ENCODE assay signal across 11 mouse cellular contexts in the genomic region with DNA sequence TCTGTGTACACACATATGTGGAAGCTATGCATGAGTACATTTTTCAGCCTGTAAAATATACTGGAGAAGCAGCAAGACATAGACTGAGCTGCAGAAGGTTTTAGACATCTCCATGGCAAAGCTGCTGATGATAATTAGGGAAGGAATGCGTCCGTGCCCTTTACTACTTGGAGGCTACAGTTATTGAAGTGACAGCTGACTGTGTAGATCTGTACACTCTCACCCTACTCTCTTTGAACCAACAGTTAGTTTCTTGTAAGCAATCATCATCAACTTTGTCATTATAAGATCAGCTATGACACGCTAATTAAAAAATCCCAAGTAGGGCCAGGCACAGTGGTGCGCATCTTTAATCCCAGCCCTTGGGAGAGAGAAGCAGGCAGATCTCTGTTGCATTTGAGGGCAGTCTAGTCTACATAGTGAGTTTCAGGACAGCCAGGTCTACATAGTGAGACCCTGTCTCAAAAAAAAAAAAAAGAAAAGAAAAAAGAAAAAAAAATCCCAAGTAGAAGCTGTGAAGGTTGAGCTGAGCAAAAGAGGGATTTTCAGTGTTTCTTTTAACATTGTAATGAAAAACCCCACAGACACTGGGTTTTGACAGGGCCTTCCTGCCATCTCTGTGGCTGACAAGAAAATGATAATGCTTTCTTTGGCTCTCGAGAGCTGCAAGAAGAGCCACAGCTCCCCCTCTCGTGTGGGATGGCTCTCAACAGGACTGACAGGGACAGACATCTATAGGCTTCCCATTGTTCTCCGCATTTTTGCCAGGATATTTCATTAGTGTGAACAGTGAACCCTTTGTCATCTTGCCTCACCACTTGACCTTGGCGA. TPM values are rescaled to one million over a fixed set of nuclear protein-coding genes. Genes with fewer than 3 reads are reported as not detected.
DNase-seq lines count a peak whose midpoint lies in the region; ATAC-seq and TF ChIP-seq lines count a peak whose summit lies in the region.
"Had no signal": no experiment of that assay in that cellular context is flagged by ENCODE, and none has a peak within 500 bp of the region (broad histone marks: within the 10 kb centered on the region; RNA-seq: fewer than 3 reads in every experiment).

No protein-coding gene starts in this region.

- H3K36me3 ChIP-seq in spleen, adult 2 months (ENCODE audit: control insufficient read depth, insufficient read depth, low read length), result peaks cover 13% of the 10 kb centered on the region
- peaks cover 12% of the 10 kb centered on the region; the same call in 1 of the 2 replicates for H3K36me3 ChIP-seq in hindbrain, postnatal 0 days (ENCODE audit: insufficient read depth, low read length)
- H3K36me3 ChIP-seq: G1E had no signal

- 74% methylated on average over 8 of the region's 8 CpGs for WGBS in spleen, adult 2 months
- 28% methylated on average over 8 of the region's 8 CpGs for WGBS in hindbrain, postnatal 0 days

- peaks cover 15% of the 10 kb centered on the region; the same call in 1 of the 2 replicates for H3K4me1 ChIP-seq in spleen, adult 2 months (ENCODE audit: control insufficient read depth, insufficient read depth, insufficient read length)
- no peaks in the 10 kb centered on the region for H3K4me1 ChIP-seq in hindbrain, postnatal 0 days (ENCODE audit: insufficient read depth, low read length)
- H3K4me1 ChIP-seq: stomach, embryonic 15.5 days had no signal

- no peak overlapping the region for H3K4me3 ChIP-seq in spleen, adult 2 months (ENCODE audit: extremely low read depth, insufficient read depth, insufficient read length)
- no peak overlapping the region for H3K4me3 ChIP-seq in hindbrain, postnatal 0 days (ENCODE audit: low read length)
- H3K4me3 ChIP-seq: stomach, embryonic 15.5 days had no signal

- peak; percentile 64 for ATAC-seq in hindbrain, postnatal 0 days

- no peaks in the 10 kb centered on the region for H3K9me3 ChIP-seq in hindbrain, postnatal 0 days (ENCODE audit: low read length)
- H3K9me3 ChIP-seq: G1E; stomach, embryonic 15.5 days had no signal

- TF ChIP-seq CTCF in spleen, adult 2 months (IDR thresholded peaks at IDR 0.05; ENCODE audit: extremely low read depth, insufficient read depth, insufficient read length, insufficient replicate concordance), result no peak; the same call in 1 of the 2 replicates
- TF ChIP-seq CTCF in hindbrain, postnatal 0 days (IDR thresholded peaks at IDR 0.05; ENCODE audit: low read depth), result peak; percentile 65

- peak overlapping the region; percentile 13; the same call in 1 of the 2 replicates for H3K9ac ChIP-seq in hindbrain, postnatal 0 days (replicated peaks; ENCODE audit: low read length)
- H3K9ac ChIP-seq: stomach, embryonic 15.5 days had no signal

- peak; percentile 60 for DNase-seq in embryo, embryonic 10 days (ENCODE audit: low spot score)
- DNase-seq in embryo, embryonic 9.5 days (ENCODE audit: extremely low spot score), result no peak
- no peak for DNase-seq in spleen, adult 2 months (ENCODE audit: low read depth in 1 of 2, low spot score in 2 of 2)
- no peak for DNase-seq in spleen, postnatal 14 days (ENCODE audit: low spot score in 2 of 2)
- peak; percentile 76 for DNase-seq in hindbrain, postnatal 0 days (ENCODE audit: low spot score)
- peak; percentile 87 for DNase-seq in retina, embryonic 14.5 days (ENCODE audit: low spot score)
- DNase-seq in gastrocnemius, adult 18-20 months (ENCODE audit: low spot score), result no peak
- DNase-seq in urinary bladder, postnatal 14 days (ENCODE audit: low spot score), result no peak

- no peak for TF ChIP-seq POLR2A in spleen, adult 2 months (IDR thresholded peaks at IDR 0.05; ENCODE audit: low read depth, low read length)

- H3K27ac ChIP-seq in spleen, adult 2 months (ENCODE audit: insufficient read depth, low read length), result peak overlapping the region; percentile 33
- H3K27ac ChIP-seq in hindbrain, postnatal 0 days, result peak overlapping the region; percentile 77
- H3K27ac ChIP-seq: stomach, embryonic 15.5 days had no signal

- no peak overlapping the region for H3K4me2 ChIP-seq in hindbrain, postnatal 0 days (ENCODE audit: low read depth, low read length)
- H3K4me2 ChIP-seq: stomach, embryonic 15.5 days had no signal

- no peaks in the 10 kb centered on the region for H3K27me3 ChIP-seq in spleen, adult 2 months (ENCODE audit: control insufficient read depth, insufficient read depth, low read length)
- no peaks in the 10 kb centered on the region for H3K27me3 ChIP-seq in hindbrain, postnatal 0 days (ENCODE audit: insufficient read depth, low read length)
- H3K27me3 ChIP-seq: stomach, embryonic 15.5 days had no signal

RNA-seq across cellular contexts. Expression of gene Gja10, which starts 41.6 kb away (rescaled TPM):
- 0.05 and 0.06 TPM in 2 replicates for polyA plus RNA-seq in spleen, adult 2 months (2012; rRNA removed)
- not detected in 2 replicates for total RNA-seq in hindbrain, postnatal 0 days (2014; rRNA removed)
- polyA plus RNA-seq in hindbrain, postnatal 0 days (2015; fragmentation: Nextera tagmentation; extraction: Ambion mirVana), result 0.09 and 0.13 TPM in 2 replicates
- not detected for total RNA-seq in gastrocnemius, adult 18-20 months (2021)
- total RNA-seq: G1E; heart, postnatal 10 days had no signal
- polyA plus RNA-seq: G1E; stomach, embryonic 15.5 days had no signal

RNA-seq across cellular contexts. Expression of gene Casp8ap2, which starts 54.3 kb away (rescaled TPM):
- polyA plus RNA-seq in spleen, adult 2 months (2012; rRNA removed), result 1.7 and 2.2 TPM in 2 replicates
- 35.6 and 95.4 TPM in 2 replicates for total RNA-seq in hindbrain, postnatal 0 days (2014; rRNA removed)
- 31.1 and 32.2 TPM in 2 replicates for polyA plus RNA-seq in hindbrain, postnatal 0 days (2015; fragmentation: Nextera tagmentation; extraction: Ambion mirVana)
- total RNA-seq in gastrocnemius, adult 18-20 months (2021), result 1 to 10 TPM; 4.2 to 4.7 TPM

Comparison
In these comparisons a context has a peak if more than half of its experiments do, and no peak if none do; other contexts are left out.
1. DNase-seq: peak in embryo, embryonic 10 days (single experiment), hindbrain, postnatal 0 days (single experiment) and retina, embryonic 14.5 days (single experiment); none in embryo, embryonic 9.5 days (single experiment), spleen, adult 2 months (0 of 2), spleen, postnatal 14 days (0 of 2), gastrocnemius, adult 18-20 months (single experiment) and urinary bladder, postnatal 14 days (single experiment).